Mouse (Mus musculus) kidney, adult 2 months (tissue): Measurements from ENCODE around the gene Lmtk2.

Experiments
- CTCF ChIP-seq: fragments of 200-500 bp; conservative IDR thresholded peaks from 2 replicates; pipeline ENCODE4 v1.5.1; 2011; ENCODE audit warnings: low read depth, mild to moderate bottlenecking, control low read depth, low read length, moderate library complexity, mixed read lengths; ENCODE audit not compliant: insufficient read depth, insufficient read length
- POLR2A ChIP-seq: fragments of 200-500 bp; IDR thresholded peaks from one replicate; pipeline ENCODE4 v1.6.1; 2011; ENCODE audit warnings: low read depth, low read length, control low read depth

DNA sequence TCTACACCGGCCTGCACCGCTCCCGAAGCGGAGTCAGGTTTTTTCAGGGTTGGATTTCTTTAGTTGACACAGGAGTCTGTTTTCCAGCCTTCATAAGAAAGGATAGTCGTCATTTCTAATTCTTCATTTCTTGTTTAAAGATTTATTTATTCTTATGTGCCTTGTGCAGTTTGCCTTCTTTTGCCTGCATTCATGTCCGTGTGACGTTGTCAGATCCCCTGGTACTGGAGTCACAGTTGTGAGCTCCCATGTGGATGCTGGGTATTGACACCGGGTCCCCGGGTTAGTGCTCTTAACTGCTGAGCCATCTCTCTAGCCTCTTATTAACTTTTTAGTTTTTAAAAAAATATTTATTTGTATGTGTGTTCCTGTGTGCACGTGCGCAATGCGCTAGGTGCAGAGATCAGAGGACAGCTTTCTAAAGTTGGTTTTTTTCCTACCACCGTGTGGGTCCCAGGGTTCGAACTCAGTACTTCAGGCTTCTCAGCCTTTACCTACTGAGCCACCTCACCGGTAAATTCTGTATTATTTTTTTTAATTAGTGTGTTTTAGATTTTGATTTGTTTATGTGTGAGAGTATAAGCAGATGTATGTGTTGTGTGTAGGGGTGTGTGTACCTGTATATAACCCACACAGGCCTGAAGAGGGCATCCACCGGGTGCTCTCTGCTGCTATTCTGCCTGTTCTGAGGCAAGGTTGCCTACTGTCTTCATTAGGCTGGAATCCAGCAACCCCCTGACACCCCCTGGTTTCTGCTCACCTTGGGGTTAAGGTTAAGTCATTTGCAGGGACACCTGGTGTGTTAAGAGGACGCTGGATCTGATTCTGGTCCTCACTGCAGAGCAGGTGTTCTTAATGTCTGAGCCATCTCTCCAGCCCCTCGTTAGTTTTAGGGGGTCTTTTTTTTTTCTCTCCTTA is 123.9 kb downstream of the Lmtk2 start:
- TF ChIP-seq CTCF: 0 out of 2 replicates have a peak, but pooled peaks have one; percentile 9
- TF ChIP-seq POLR2A: no peak
